ENCODE assay signal across 12 mouse cellular contexts in genomic region chr1:135378576-135378975, GRCm38 (mm10). TPM values are rescaled to one million over a fixed set of nuclear protein-coding genes. Genes with fewer than 3 reads are reported as not detected.
DNase-seq lines count a peak whose midpoint lies in the region; ATAC-seq and TF ChIP-seq lines count a peak whose summit lies in the region.
"Had no signal": no experiment of that assay in that cellular context is flagged by ENCODE, and none has a peak within 500 bp of the region (broad histone marks: within the 10 kb centered on the region; RNA-seq: fewer than 3 reads in every experiment).

No protein-coding gene starts in this region.

- peak overlapping the region; percentile 41 for H3K4me2 ChIP-seq in heart, embryonic 11.5 days
- no peak overlapping the region for H3K4me2 ChIP-seq in hindbrain, embryonic 16.5 days (ENCODE audit: low read length)

- H3K4me3 ChIP-seq in layer of hippocampus, adult 2 months: no peak overlapping the region
- no peak overlapping the region for H3K4me3 ChIP-seq in heart, embryonic 11.5 days (ENCODE audit: low read depth, low read length)
- no peak overlapping the region for H3K4me3 ChIP-seq in hindbrain, embryonic 16.5 days (ENCODE audit: low read length)

- H3K36me3 ChIP-seq in heart, embryonic 11.5 days (ENCODE audit: control insufficient read depth, insufficient read depth, low read length): peaks cover 6% of the 10 kb centered on the region
- peaks cover 3% of the 10 kb centered on the region for H3K36me3 ChIP-seq in hindbrain, embryonic 16.5 days (ENCODE audit: control insufficient read depth, insufficient read depth, low read length)

- H3K4me1 ChIP-seq in heart, embryonic 11.5 days (ENCODE audit: control insufficient read depth, insufficient read depth, low read length): peaks cover 31% of the 10 kb centered on the region
- peaks cover 12% of the 10 kb centered on the region for H3K4me1 ChIP-seq in hindbrain, embryonic 16.5 days (ENCODE audit: control insufficient read depth, insufficient read depth, low read depth, low read length)

- peak overlapping the region; percentile 89 for H3K27ac ChIP-seq in layer of hippocampus, adult 2 months
- 0 out of 2 replicates have a peak overlapping the region, but pooled peaks have one; percentile 29 for H3K27ac ChIP-seq in heart, embryonic 11.5 days (ENCODE audit: low read depth, low read length)
- no peak overlapping the region for H3K27ac ChIP-seq in hindbrain, embryonic 16.5 days (ENCODE audit: low read depth, low read length)
- H3K27ac ChIP-seq: hindbrain, postnatal 0 days; kidney, postnatal 0 days had no signal

- no peak for ATAC-seq in heart, embryonic 11.5 days (replicated peaks; ENCODE audit: insufficient number of reproducible peaks, low FRiP score, low TSS enrichment)
- ATAC-seq in CD4-positive, CD25-positive, alpha-beta regulatory T cell, adult 4 months: no peak
- no peak for ATAC-seq in hindbrain, embryonic 16.5 days
- no peak for ATAC-seq in activated CD4-positive, CD25-positive, alpha-beta regulatory T cell, adult 4 months
- ATAC-seq: hindbrain, postnatal 0 days; liver, postnatal 0 days had no signal

- WGBS in heart, embryonic 11.5 days (ENCODE audit: insufficient replicate concordance): 44% methylated on average over 9 of the region's 9 CpGs
- 64% methylated on average over 9 of the region's 9 CpGs for WGBS in hindbrain, embryonic 16.5 days

- no peaks in the 10 kb centered on the region for H3K27me3 ChIP-seq in heart, embryonic 11.5 days (ENCODE audit: control insufficient read depth, insufficient read depth, low read length)
- no peaks in the 10 kb centered on the region for H3K27me3 ChIP-seq in hindbrain, embryonic 16.5 days (replicated peaks; ENCODE audit: control insufficient read depth, insufficient read depth, low read length)

- no peak overlapping the region for H3K9ac ChIP-seq in heart, embryonic 11.5 days (ENCODE audit: low read depth, low read length)
- no peak overlapping the region for H3K9ac ChIP-seq in hindbrain, embryonic 16.5 days (ENCODE audit: low read depth, low read length)
- H3K9ac ChIP-seq: liver, postnatal 0 days had no signal

- H3K9me3 ChIP-seq in heart, embryonic 11.5 days (replicated peaks; ENCODE audit: control insufficient read depth, low read length): no peaks in the 10 kb centered on the region
- H3K9me3 ChIP-seq in hindbrain, embryonic 16.5 days (ENCODE audit: control insufficient read depth, low read length): no peaks in the 10 kb centered on the region

- TF ChIP-seq CTCF in layer of hippocampus, adult 2 months (conservative IDR thresholded peaks at IDR 0.05): no peak

- peak in 1 of 2 experiments; percentile 40 for DNase-seq in layer of hippocampus, adult 2 months (ENCODE audit: low spot score in 2 of 2)
- DNase-seq in layer of hippocampus, adult 18-20 months (ENCODE audit: low spot score in 2 of 2): no peak
- DNase-seq in gastrocnemius, postnatal 10 days: peak; percentile 39
- DNase-seq in left cerebral cortex, postnatal 36 days (ENCODE audit: low spot score in 2 of 2): peak; percentile 71 to 78
- DNase-seq: liver, postnatal 0 days had no signal

- intact Hi-C loops in left cerebral cortex, postnatal 36 days (cut with DNase I): no loop called here

RNA-seq across cellular contexts. Expression of gene Shisa4, which starts 3.5 kb away (rescaled TPM):
- total RNA-seq in layer of hippocampus, adult 2 months (2021): 100 to 1,000 TPM; 121 TPM
- total RNA-seq in layer of hippocampus, adult 18-20 months (2021): 100 to 1,000 TPM; 110 to 125 TPM
- total RNA-seq in gastrocnemius, postnatal 10 days (2021): 100 to 1,000 TPM; 261 to 295 TPM
- 25.6 and 27.0 TPM in 2 replicates for polyA plus RNA-seq in heart, embryonic 11.5 days (2014; fragmentation: Nextera tagmentation; extraction: Ambion mirVana)
- total RNA-seq in left cerebral cortex, postnatal 36 days (2021): 100 to 1,000 TPM; 170 to 221 TPM
- under 1 TPM in 1 of 2 experiments, not detected in 1; 0.36 TPM for polyA plus RNA-seq in CD4-positive, CD25-positive, alpha-beta regulatory T cell, adult 4 months (2017; shearing (Covaris generic))
- 130 and 135 TPM in 2 replicates for polyA plus RNA-seq in hindbrain, embryonic 16.5 days (2015; fragmentation: Nextera tagmentation; extraction: Ambion mirVana)
- not detected for polyA plus RNA-seq in activated CD4-positive, CD25-positive, alpha-beta regulatory T cell, adult 4 months (2017; shearing (Covaris generic))
- total RNA-seq: megakaryocyte-erythroid progenitor cell, adult 5-6 weeks had no signal

RNA-seq across cellular contexts. Expression of gene Ipo9, which starts 51.7 kb away (rescaled TPM):
- 100 to 1,000 TPM; 146 to 154 TPM for total RNA-seq in layer of hippocampus, adult 2 months (2021)
- 100 to 1,000 TPM; 142 to 153 TPM for total RNA-seq in layer of hippocampus, adult 18-20 months (2021)
- total RNA-seq in gastrocnemius, postnatal 10 days (2021): 10 to 100 TPM; 50.9 to 61.4 TPM
- 111 and 132 TPM in 2 replicates for polyA plus RNA-seq in heart, embryonic 11.5 days (2014; fragmentation: Nextera tagmentation; extraction: Ambion mirVana)
- 100 to 1,000 TPM; 167 to 173 TPM for total RNA-seq in left cerebral cortex, postnatal 36 days (2021)
- 10 to 100 TPM; 39.7 to 55.9 TPM for polyA plus RNA-seq in CD4-positive, CD25-positive, alpha-beta regulatory T cell, adult 4 months (2017; shearing (Covaris generic))
- 102 and 109 TPM in 2 replicates for polyA plus RNA-seq in hindbrain, embryonic 16.5 days (2015; fragmentation: Nextera tagmentation; extraction: Ambion mirVana)
- polyA plus RNA-seq in activated CD4-positive, CD25-positive, alpha-beta regulatory T cell, adult 4 months (2017; shearing (Covaris generic)): 10 to 100 TPM; 36.3 to 39.7 TPM

RNA-seq across cellular contexts. Expression of gene Lmod1, which starts 54.0 kb away (rescaled TPM):
- under 1 TPM; 0.39 to 0.61 TPM for total RNA-seq in layer of hippocampus, adult 2 months (2021)
- total RNA-seq in layer of hippocampus, adult 18-20 months (2021): under 1 TPM; 0.58 to 0.67 TPM
- total RNA-seq in gastrocnemius, postnatal 10 days (2021): 1 to 10 TPM; 2.5 to 3.7 TPM
- polyA plus RNA-seq in heart, embryonic 11.5 days (2014; fragmentation: Nextera tagmentation; extraction: Ambion mirVana): 1.5 and 2.0 TPM in 2 replicates
- total RNA-seq in left cerebral cortex, postnatal 36 days (2021): under 1 TPM; 0.59 to 0.95 TPM
- under 1 TPM in 1 of 2 experiments, not detected in 1; 0.15 TPM for polyA plus RNA-seq in CD4-positive, CD25-positive, alpha-beta regulatory T cell, adult 4 months (2017; shearing (Covaris generic))
- 0.28 and 0.46 TPM in 2 replicates for polyA plus RNA-seq in hindbrain, embryonic 16.5 days (2015; fragmentation: Nextera tagmentation; extraction: Ambion mirVana)
- not detected for polyA plus RNA-seq in activated CD4-positive, CD25-positive, alpha-beta regulatory T cell, adult 4 months (2017; shearing (Covaris generic))
- total RNA-seq: hindbrain, postnatal 0 days; megakaryocyte-erythroid progenitor cell, adult 5-6 weeks had no signal

Comparison
In these comparisons a context has a peak if more than half of its experiments do, and no peak if none do; other contexts are left out.
1. DNase-seq: peak in gastrocnemius, postnatal 10 days (single experiment) and left cerebral cortex, postnatal 36 days (2 of 2); none in layer of hippocampus, adult 18-20 months (0 of 2).